Mouse (Mus musculus) layer of hippocampus, postnatal 14 days (tissue): Measurements from ENCODE around the gene Riok2. TPM values are rescaled to one million over a fixed set of nuclear protein-coding genes. Genes with fewer than 3 reads are reported as not detected.

Experiments used
- DNase-seq, 2 experiments: peaks; one replicate each; pipeline ENCODE4 v3.0.0; 2021 to 2022; ENCODE audit warnings: low spot score in 2 of 2, mixed read lengths in 1 of 2
- total RNA-seq, 2 experiments: library from RNA; stranded (reverse); gene quantifications; 2 replicates each; pipeline ENCODE4 v1.2.3; 2021

Riok2 gene
- total RNA-seq, 2 experiments from 2014 or later: 16.6 to 17.1 TPM

DNA sequence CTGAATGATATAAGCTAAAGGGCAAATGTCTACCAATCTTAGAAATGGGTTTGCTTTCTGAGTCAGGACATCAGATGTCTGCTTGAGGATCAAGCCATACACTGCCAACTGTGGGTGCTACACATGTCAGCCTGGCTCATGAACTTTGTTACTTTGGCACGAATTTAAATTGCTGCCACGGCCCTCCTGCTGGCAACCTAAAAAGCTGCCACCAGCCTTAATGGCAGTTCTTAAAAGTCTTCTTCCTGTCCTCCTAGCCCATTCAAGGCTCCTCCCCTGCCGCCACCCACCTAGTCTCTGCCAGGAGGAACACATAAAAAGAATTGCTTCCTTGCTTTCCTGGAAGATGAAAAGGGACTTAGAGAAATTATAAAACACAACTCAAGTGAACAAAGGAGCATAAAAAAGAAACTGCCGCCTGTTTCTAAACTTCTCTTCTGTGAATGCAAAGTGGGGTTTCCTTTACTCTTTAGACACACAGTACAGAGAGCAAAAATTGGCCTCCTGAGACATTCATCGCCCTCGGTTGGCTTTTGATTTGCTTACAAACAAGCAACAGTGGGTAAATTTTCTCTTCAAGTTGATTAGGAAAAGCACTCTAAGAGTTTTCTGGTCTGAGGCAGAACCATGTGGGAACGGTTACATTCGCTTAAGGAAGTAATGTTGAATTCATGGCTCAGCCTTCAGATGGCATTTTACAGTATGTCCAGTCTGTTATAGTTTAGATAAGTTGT lies 30.9 kb downstream of the Riok2 start:
- peak in 1 of 2 experiments; percentile 32 for DNase-seq

DNA sequence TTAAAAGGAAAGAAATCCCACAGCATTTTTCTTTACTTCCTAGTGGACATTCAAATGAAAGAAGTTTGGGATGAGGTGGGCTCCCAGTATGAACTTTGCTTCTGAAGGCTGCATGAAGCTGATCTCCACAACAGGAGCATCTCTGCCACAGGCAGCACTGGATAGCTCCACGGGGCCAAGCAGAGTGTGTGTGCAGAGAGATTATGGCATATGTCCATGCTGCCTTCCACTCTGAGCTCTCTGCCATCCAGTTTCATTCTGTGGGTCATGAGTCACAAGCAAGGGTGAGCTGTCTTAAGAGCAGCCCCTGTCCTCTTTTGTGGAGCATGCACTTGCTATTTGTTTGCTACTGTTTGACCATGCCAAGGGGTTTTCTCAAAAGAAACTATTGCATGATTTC lies 31.5 kb downstream of the Riok2 start:
- no peak for DNase-seq

DNA sequence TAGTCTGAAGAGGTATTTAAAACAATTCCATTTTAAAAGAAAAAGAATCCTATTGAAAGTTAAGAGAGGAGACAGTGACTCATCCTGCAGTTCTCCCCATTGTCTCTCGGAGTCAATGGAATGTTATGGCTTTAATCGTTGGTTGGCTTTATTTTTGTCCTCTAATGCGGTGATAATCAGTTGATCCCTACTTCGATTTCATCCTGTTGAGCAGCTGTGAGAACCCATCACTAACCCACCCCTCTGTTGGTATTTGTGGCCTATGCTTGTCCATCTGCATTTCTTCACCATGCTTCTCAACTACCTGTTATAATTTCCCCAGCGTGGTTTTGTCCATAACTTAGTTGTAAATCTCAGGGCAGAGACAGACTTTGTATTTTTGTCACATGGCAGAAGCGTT lies 34.0 kb downstream of the Riok2 start:
- DNase-seq: no peak

DNA sequence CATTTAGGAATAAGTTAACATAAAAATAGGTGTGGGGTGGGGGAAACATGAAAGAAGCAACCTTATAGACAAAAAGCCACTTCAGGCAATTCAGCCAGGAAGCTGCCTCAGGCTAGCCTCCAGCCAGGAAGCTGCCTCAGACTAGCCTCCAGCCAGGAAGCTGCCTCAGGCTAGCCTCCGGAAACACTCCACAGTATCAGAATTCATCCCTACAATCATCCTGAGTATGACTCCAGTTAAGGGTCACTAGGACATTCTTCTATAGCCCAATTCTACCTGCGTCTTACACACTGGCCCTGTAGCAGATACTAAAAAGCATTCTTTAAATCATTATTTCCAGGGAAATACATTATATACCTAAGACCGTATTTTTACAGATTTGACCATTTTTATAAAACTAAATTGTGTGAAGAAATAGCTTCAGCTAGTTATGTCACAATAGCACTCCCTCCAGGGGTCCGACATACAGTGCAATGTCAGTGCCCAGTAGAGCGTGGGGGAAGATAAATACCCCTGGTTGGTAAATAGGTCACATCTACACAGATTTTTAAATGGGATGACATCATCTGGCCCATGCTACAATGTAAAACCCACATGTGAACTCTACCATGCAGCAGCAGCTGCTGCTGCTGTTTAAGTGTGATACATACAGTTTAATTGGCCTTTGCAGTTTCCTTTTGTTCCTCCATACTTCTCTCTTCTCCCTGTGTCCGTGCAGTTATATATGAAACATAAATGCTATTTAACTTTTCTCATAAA lies 34.8 kb downstream of the Riok2 start:
- DNase-seq: no peak

DNA sequence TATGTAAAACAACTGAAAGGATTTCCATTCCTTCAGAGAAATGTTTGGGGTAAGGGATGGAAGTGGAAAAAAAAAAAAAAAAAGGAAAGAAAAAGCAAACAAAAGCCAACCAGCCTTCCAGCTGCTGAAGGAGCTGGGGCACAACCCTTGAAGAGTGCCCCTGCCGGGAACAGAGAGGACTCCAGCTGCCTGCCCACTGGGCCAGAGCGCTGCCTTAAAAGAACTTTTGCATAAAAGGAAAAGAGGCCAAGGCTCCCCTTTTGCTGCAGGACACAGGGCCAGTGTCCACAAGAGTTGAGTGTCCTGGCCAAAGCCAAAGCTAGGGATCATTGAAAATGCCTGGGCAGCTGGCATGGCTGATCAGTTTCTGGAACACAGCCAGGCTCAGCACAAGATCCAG lies 35.5 kb downstream of the Riok2 start:
- peak in 1 of 2 experiments; percentile 60 for DNase-seq

DNA sequence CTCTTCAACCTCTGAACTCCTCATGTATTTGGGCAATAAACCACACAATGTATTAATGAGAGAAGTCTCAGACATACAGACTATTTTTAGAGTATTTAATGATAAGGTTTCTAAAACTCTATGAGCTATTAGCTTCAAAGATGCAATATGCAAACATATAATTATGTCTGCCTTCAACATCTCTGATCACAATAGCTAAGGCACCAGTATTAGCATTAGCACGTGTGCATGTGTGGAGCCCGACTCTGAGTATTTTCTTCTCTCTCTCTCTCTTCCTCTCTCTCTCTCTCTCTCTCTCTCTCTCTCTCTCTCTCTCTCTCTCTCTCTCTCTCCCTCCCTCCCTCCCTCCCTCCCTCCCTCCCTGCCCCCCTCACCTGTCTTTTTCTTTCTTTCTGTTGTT lies 37.3 kb downstream of the Riok2 start:
- no peak for DNase-seq

DNA sequence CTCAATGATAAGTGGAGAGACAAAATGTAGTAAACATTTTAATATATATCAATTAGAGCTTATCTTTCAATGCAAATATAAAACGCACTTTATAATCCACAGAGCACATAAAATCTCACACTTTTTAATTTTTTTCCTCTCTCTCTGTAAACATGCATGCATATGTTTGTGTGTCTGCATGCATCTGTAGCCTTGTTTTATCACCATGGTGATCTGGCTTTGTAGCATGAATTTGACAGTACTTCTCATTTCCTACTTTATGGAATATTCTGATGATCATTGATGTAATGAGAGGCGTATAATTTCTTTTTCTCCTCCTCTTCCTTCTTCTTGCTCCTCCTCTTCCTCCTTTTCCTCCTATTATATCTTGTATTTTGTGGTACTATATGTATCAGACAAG lies 38.1 kb downstream of the Riok2 start:
- no peak for DNase-seq

DNA sequence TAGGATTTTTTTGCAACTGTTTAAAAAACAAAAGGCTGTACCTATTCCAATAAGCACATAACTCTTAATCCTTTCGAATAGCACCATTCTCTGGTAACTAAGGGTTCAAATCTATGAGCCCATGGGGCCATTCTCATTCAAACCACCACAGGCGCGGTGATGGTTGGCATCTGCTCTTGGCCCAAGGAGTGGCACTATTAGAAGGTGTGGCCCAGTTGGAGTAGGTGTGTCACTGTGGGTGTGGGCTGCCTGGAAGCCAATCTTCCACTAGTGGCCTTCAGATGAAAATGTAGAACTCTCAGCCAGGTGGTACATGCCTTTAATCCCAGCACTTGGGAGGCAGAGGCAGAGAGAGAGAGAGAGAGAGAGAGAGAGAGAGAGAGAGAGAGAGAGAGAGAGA lies 40.1 kb downstream of the Riok2 start:
- no peak for DNase-seq

DNA sequence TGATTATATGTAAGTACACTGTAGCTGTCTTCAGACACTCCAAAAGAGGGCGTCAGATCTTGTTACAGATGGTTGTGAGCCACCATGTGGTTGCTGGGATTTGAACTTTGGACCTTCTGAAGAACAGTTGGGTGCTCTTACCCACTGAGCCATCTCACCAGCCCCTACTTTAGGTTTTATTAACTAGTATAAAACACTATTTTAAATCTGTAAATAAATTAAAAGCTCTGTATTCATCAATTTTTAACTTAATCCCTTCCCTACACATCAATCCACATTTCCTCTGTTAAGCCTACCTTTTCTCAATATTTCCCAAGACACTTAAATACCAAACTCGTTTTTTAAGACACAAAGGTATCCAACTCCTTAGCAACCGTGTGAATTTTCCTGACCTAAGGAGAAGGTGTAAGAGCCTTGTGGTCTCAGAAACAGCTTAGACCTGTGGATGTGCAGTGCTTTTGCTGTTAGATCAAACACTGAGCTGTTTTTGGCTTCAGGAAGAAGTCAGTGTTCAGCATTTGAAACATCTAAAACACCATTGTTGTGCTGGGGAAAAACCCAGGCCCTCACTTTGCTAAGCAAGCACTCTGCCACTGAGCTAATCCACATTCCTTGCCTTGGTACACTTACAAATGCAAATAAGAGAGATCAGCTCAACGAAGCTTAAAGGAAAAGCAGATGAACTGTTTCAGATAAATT lies 50.6 kb downstream of the Riok2 start:
- DNase-seq: no peak

DNA sequence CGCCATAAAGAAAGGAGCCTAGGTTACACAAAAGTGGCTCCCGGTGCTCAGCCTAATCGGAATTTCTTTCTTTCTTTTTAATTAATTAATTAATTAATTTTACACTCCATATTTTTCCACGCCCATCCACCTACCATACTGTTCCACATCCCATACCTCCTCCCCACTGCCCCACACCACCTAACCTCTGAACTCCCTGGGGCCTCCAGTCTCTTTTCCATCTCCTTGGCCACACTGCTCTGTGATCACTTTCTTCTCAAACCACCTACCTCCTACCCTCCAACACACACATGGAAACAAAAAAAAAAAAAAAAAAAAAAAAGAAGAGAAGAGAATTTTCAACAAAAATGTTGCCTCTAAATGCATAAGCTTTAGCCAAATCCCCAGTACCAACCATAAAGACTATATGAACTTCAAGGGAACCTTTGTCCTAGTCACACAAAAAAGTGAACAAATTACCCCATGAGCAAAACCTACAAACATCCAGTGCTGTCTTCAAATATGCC lies 51.3 kb downstream of the Riok2 start:
- no peak for DNase-seq

DNA sequence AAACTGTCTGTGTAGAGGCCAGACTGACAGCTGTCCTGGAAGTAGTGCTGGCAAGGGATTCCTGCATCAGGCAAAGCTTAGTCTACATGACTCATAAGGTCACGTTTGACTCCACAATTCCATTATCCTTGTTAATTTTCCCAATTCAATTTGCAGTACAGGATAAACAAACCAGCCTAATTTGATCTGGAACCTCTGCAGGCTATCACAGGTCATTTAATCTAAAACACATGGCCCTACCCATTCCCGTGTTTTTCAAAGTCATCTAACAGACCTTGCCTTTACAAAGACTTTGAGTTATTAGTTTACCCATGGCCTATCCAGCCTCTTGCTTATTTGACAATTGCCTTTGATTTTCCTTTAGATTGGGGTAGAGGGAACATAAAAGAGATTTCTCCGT lies 51.8 kb downstream of the Riok2 start:
- no peak for DNase-seq

DNA sequence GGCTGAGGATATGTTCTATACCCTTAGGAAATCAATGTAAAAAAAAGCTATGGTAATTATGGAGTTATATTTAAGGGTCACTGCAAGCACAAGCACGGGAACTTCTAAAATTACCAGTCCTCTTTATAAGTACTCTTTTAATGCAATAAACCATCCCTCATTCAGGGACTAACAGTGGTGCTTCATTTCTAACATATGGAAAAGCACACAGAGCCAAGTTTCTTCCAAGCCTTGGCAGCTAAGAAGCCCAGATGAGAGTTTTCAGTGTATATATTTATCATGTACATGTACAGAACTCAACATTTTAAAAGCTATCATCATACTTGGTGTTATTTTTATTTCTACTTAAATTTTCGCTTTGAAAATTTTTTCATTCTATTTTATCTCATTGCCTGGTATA lies 54.8 kb downstream of the Riok2 start:
- DNase-seq: no peak

DNA sequence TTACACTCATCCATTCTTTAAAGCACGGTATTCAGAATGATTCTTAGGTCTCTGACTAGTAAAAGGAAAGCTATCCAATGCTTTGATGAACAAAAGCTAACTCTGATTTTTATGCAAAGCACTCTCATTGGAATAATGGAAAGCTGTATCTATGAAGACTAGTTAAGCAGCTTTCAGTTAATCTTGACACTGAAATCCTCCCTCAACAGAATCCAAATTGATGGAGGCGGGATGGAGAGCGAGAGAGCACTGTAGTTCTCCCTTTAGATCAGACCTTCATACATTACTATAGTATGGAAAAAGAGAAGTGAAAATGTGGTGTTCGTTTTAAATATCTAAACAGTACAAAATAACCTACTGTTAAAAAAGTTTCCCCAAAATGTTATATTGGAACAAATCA lies 59.6 kb downstream of the Riok2 start:
- no peak for DNase-seq

DNA sequence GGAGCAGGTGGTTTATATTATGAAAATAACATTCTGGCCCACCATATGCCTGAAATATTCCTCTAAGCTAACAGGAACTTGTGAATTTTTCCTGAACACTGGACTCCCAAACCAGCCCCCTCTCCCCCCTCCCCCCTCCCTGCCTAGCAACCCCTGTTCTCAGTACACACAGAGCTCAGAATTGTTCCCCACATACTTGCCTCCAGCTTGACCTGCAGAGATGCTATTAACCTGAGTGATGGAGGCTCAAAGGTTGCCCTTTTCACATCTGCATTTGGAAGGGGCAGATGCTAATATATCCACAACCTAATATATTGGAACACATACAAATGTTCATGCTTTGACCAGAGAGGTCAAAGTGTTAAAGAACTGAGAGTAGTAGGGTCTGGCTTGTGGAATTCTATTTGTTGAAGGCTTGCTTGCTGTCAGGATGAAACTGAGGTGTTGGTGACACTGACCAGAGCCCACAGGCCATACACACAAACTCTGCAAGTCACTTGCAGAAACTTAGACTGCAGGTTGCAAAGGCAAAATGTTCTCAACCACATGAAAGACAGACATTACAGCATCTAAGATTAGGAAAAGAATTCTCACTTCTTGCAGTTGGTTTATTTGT lies 64.6 kb downstream of the Riok2 start:
- DNase-seq: no peak

DNA sequence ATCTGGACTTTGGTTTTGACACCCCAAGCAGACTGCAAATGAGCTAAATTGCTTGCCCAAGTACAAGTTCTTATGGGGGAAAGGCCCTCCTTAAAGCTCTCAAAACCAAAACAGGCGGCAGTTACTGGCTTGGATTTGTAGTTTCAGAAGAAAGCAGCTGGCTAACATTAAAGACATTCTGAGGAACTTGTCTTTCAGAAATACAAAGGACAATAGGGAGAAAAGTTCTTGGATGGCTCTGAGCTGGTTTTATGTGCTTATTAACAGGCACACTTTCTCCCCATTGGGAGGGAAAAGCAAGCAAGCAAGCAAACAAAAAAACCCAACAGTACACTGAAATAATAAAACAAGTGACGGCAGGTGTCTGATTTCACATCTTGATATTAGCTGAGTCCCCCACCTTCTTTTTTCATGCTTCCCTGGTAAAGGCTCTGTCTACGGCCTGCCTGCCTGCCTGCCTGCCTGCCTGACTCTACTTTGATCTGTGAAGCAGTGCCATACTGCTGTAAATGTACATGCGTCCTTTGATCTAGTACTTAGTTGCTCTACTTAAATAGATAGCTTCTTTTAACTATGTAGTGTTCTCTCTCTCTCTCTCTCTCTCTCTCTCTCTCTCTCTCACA lies 67.9 kb downstream of the Riok2 start:
- DNase-seq: peak in 1 of 2 experiments; percentile 15

DNA sequence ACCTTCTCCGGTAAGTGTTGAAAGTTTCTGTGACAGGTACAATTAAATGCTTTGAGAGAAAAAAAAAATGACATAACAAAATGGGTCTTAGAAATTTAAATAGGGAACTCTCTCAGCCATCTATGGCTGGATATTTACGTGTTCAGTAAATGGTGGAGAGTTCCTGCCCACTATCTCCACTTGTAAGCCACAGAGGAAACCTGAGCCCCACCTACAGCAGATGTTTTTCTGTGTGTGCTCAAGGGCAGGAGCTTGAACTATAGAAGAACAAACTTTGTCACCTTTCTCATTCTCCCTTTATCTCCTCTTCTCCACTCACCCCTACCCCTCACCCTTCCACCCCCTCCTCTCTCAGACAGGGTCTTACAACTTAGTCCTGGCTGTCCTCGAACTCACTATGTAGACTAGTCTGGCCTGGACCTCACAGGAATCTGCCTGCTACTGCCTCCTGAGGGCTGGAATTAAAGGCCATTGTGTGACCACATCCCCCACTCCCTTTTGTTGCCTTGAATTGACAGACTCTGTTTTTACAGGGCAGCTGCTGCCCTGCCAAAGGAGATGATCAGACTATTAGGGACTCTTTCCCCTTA lies 70.3 kb downstream of the Riok2 start:
- DNase-seq: no peak
